8 mouse cellular contexts compared by ENCODE assay signal in genomic region chr11:108342781-108343768, GRCm38 (mm10). TPM values are rescaled to one million over a fixed set of nuclear protein-coding genes. Genes with fewer than 3 reads are reported as not detected.
DNase-seq lines count a peak whose midpoint lies in the region; ATAC-seq and TF ChIP-seq lines count a peak whose summit lies in the region.

Gene Apoh, plus strand, starts transcription at chr11:108343354.

- peaks cover 32% of the 10 kb centered on the region for H3K4me1 ChIP-seq in liver, embryonic 12.5 days
- 0 out of 2 replicates have a peak, but pooled peaks cover 2% of the 10 kb centered on the region for H3K4me1 ChIP-seq in stomach, postnatal 0 days (replicated peaks; ENCODE audit: control insufficient read depth, insufficient read depth)

- peak within 1 kb of the TSS; percentile 98 for H3K4me2 ChIP-seq in liver, embryonic 12.5 days
- H3K4me2 ChIP-seq in stomach, postnatal 0 days (replicated peaks; ENCODE audit: low read depth), result peak within 1 kb of the TSS; percentile 99

- H3K9me3 ChIP-seq in liver, embryonic 12.5 days (replicated peaks), result no peaks in the 10 kb centered on the region
- no peaks in the 10 kb centered on the region for H3K9me3 ChIP-seq in stomach, postnatal 0 days (ENCODE audit: control insufficient read depth, low read length)

- H3K4me3 ChIP-seq in liver, embryonic 12.5 days, result peak within 1 kb of the TSS; percentile 77
- peak within 1 kb of the TSS; percentile 62 for H3K4me3 ChIP-seq in stomach, postnatal 0 days (ENCODE audit: low read depth, low read length)

- H3K27ac ChIP-seq in liver, embryonic 12.5 days, result peak within 1 kb of the TSS; percentile 73
- peak within 1 kb of the TSS; percentile 75 for H3K27ac ChIP-seq in stomach, postnatal 0 days (replicated peaks)

- no peak for TF ChIP-seq EP300 in stomach, postnatal 0 days (optimal IDR thresholded peaks at IDR 0.05)

- H3K36me3 ChIP-seq in liver, embryonic 12.5 days, result no peaks in the 10 kb centered on the region
- H3K36me3 ChIP-seq in stomach, postnatal 0 days (ENCODE audit: control insufficient read depth, insufficient read depth, low read length), result no peaks in the 10 kb centered on the region

- H3K9ac ChIP-seq in liver, embryonic 12.5 days, result peak within 1 kb of the TSS; percentile 76
- peak within 1 kb of the TSS; percentile 79 for H3K9ac ChIP-seq in stomach, postnatal 0 days (ENCODE audit: low read length)

- DNase-seq in 416B (ENCODE audit: low read depth), result peak; percentile 50
- DNase-seq in adrenal gland, adult 8-10 months, result peak; percentile 7
- peak; percentile 48 for DNase-seq in embryo, embryonic 9.5 days (ENCODE audit: extremely low spot score)
- DNase-seq in heart, adult 9 months (ENCODE audit: low spot score in 2 of 2), result peak; percentile 61 to 68
- DNase-seq in kidney, adult 8-10 months, result peak; percentile 33 to 43
- DNase-seq in neural tube, embryonic 10.5 days (ENCODE audit: extremely low spot score, low spot score), result peak; percentile 66
- peak; percentile 68 for DNase-seq in stomach, postnatal 0 days (ENCODE audit: low spot score)

- peaks cover 58% of the 10 kb centered on the region for H3K27me3 ChIP-seq in liver, embryonic 12.5 days (replicated peaks)
- no peaks in the 10 kb centered on the region for H3K27me3 ChIP-seq in stomach, postnatal 0 days (ENCODE audit: control insufficient read depth, insufficient read depth, low read length)

- 1% methylated on average over 70 of the region's 75 CpGs for WGBS in liver, embryonic 12.5 days (ENCODE audit: insufficient replicate concordance)
- WGBS in stomach, postnatal 0 days, result under 1% methylated on average over 67 of the region's 75 CpGs

- peak; percentile 29 for TF ChIP-seq CTCF in stomach, postnatal 0 days (IDR thresholded peaks at IDR 0.05; ENCODE audit: low read depth)

- ATAC-seq in liver, embryonic 12.5 days, result peak; percentile 18
- ATAC-seq in stomach, postnatal 0 days (ENCODE audit: low FRiP score, low TSS enrichment), result peak; percentile 28

RNA-seq across cellular contexts. Expression of gene Apoh, which starts in this region (rescaled TPM):
- 1 to 10 TPM in 2 of 4 experiments, under 1 TPM in 1, not detected in 1; 0.31 to 1.5 (median 1.5) TPM for total RNA-seq in adrenal gland, adult 8-10 months (2022)
- 36.3 and 36.7 TPM in 2 replicates for polyA plus RNA-seq in liver, embryonic 12.5 days (2016; fragmentation: Nextera tagmentation; extraction: Ambion mirVana)
- polyA plus RNA-seq in stomach, postnatal 0 days (2015; fragmentation: Nextera tagmentation; extraction: Ambion mirVana), result 3.3 and 7.0 TPM in 2 replicates

Comparison
In these comparisons a context has a peak if more than half of its experiments do, and no peak if none do; other contexts are left out.
1. Peak in every context shown above with its lines: DNase-seq, ATAC-seq, H3K4me3 ChIP-seq and H3K27ac ChIP-seq.
2. DNase-seq: peak in every context shown above with its lines; median percentile 68 in stomach, postnatal 0 days; 66 in neural tube, embryonic 10.5 days; 64 in heart, adult 9 months; 50 in 416B; 48 in embryo, embryonic 9.5 days; 38 in kidney, adult 8-10 months; 7 in adrenal gland, adult 8-10 months.